Mouse (Mus musculus): Measurements from ENCODE around the gene Scarb2.

GRCm38 (mm10) chr5:92498225-92498624, 8.4 kb downstream of the Scarb2 start:
- TF ChIP-seq CTCF (IDR thresholded peaks at IDR 0.05; ENCODE audit: low read depth, low read length) = no peak
- TF ChIP-seq POLR2A (IDR thresholded peaks at IDR 0.05; ENCODE audit: extremely low read depth, insufficient read depth, low read length) = no peak
